Mouse (Mus musculus) gastrocnemius, postnatal 36 days (tissue): ENCODE data around the gene Serpina10. TPM values are rescaled to one million over a fixed set of nuclear protein-coding genes. Genes with fewer than 3 reads are reported as not detected.
"Not testable (repeated sequence)": the region's sequence is repeated elsewhere in the genome, so short reads cannot be mapped to it uniquely, and the experiment has no call there.

Experiments used
- DNase-seq, 2 experiments: peaks; one replicate each; pipeline ENCODE4 v3.0.0; 2022
- intact Hi-C: fragments of 180-260 bp; cut with DNase I; formaldehyde crosslinking; loops from one replicate; pipeline ENCODE4 v1.15.1; 2025
- long read RNA-seq, 2 experiments: library from polyadenylated mRNA; stranded (forward); transcript quantifications; one replicate each; pipeline ENCODE4 v2.0.0; 2021
- total RNA-seq, 2 experiments: library from RNA; stranded (reverse); gene quantifications; 2 replicates each; pipeline ENCODE4 v1.2.3; 2021

The Serpina10 gene
- not detected for total RNA-seq
- long read RNA-seq, experiment 1: 0 reads
- long read RNA-seq, experiment 2: 0 reads

DNA sequence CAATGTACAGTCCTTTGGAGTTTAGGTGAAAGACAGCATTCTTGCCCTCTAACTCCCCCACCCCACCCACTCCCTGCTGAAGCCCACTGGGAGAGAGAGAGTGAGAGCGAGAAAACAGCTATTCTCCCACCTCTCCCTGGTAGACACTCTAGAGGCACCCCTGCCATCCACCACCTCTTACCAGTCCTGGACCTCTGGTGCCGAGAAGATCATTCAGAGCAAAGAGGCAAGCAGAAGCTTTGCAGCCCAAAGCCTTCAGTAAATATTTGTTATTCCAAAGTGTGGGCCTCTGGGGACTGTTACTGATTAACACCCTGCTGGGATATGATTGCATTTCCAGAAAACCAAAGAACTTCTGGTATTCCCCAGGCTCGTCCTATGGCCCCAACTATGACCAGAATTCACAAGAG lies at the start of gene Serpina10:
Gene Serpina10, minus strand, starts transcription at position 242 of the 410 bp plus-strand sequence.
- intact Hi-C loops: loop anchor here (2.0 to 10.0 kb wide), 2 partner anchors 20 to 126 kb away; no protein-coding TSS in a partner anchor

DNA sequence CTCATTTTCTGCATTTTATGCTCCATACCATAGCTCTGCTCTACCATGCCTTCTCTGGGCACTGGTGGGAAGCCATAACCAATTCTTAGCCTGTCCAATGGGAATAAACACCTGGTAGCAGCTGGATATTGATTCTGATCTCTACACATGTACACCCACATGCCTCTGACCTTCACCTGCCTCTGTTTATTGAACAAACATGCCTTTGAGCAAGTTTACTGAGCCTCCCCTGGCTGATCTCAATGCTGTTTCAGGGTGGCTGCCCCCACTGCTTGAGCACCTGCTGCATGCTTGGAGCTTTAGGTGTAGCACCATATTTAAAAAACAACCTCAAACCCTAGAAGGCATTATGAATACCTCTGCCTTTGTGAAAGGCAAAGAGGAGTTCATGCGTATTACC lies 48.6 kb upstream of the Serpina10 start:
- DNase-seq, intact Hi-C loops: not testable (repeated sequence)

More for the DNA sequence above, at the start of gene Serpina10:
- no peak for DNase-seq

DNA sequence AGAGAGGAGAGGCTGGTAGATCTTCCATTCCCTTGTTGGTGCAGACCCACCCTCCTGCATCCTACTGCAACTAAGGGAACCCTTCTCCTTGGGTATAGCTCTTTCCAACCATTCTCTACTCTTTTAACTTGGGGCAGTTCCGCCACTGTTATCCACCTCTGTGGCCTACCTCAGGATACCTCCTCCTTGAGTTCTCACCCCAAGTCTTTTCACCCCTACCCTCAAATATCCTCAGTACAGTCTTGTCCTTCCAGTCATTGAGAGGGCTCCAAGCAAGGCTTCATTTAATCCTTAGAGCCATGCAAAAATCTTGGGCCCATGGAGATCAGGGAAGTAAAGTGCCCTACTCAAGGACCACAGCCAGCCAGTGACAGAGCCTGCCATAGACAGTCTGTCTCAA lies 44.8 kb upstream of the Serpina10 start, which contains the start of gene Serpina16:
Gene Serpina16, minus strand, starts transcription at position 101 of the 400 bp plus-strand sequence.
- DNase-seq: no peak
- intact Hi-C loops: no loop called here

DNA sequence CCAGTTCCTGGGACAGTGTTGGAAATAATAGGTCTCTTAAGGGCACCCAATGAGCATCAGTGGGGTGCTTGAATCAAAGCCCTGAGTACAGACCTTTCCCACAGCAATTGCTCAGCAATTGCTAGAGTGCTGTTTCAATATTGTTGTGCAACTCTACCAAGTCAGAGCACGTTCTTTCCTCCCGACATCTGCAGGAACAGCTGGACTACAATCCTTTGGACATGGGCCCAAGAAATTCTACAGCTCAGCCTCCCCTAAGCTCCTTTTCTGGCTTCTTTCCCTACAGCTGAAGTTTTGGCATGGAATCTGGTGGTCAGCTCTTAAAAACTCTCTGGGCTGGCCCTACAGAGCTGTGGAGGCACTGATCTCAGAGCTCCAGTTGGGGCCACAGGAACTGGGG lies 41.9 kb upstream of the Serpina10 start:
- intact Hi-C loops: no loop called here
- peak in 1 of 2 experiments; percentile 33 for DNase-seq

DNA sequence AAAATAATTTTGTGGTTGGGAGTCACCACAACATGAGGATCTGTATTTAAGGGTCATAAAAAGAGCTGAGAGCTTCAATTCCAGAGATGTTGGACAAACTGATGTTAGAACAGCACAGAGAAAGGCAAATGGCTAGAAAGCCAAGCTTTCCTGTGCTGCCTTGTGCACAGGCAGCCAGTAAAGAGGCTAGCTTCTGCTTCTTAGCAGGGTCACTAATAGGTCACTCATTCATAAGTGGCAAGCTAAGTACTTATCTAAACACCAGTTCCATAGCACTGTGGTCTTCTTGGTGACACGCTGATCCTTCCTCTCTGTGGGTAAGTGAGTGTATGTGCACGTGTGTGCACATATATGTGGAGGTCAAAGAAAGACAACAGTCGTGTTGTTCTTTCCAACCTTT lies 40.2 kb upstream of the Serpina10 start:
- intact Hi-C loops: no loop called here
- no peak for DNase-seq

DNA sequence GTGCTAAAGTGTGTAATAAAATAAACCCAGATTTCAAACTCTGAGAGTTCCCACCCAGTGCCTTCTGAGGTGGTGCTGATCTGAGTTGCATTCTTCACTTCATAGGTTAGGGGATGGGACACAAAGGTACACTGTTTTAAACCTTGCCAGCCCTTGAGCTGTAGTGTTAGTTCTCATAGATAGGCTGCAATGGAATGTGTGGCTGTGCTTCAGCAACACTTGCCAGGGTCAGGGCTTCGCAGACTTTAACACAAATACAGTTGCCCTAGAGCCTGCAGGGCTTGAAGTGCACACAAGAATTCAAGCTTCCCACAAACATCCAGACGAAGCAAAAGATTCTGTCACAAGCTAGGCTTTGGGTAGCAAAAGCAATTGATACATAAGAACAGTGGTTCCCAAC lies 39.7 kb upstream of the Serpina10 start:
- intact Hi-C loops: no loop called here
- DNase-seq: no peak

DNA sequence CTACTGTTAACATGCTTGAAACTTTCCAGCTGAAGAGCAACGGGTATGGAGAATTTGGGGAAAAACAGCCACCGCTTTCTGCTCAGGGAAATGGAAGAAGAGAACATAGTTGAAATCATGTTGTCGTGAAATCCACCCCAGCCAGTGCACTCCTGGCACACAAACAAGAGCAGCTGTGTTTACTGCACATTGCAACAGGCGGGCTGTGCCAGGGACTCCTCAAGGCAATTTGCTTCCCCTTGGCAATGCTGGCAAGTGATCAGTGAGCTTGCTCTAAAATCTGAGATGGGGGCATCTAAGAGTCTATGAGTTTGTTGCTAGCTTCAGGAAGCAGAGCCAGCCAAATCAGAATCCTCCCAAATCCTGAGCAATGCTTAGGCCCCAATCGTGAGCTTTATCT lies 39.1 kb upstream of the Serpina10 start:
- DNase-seq: no peak
- intact Hi-C loops: no loop called here

DNA sequence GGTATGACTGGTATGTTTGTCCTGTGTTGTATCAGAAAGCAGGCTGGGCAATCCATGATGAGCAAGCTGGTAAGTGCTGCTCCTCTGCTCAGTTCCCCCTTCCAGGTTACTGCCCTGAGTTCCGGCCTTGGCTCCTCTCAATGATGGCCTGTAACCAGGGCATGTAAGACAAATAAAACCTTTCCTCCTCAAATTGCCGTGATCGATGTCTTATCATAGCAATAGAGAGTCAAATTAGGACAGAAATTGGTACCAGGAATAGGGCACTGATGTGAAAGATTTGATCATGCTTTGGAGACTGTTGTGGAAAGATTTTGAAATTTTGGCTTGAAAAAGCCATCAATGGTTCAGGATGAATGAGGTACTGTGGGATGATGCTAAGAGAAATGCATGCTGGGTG lies 34.0 kb upstream of the Serpina10 start:
- intact Hi-C loops: no loop called here
- no peak for DNase-seq

DNA sequence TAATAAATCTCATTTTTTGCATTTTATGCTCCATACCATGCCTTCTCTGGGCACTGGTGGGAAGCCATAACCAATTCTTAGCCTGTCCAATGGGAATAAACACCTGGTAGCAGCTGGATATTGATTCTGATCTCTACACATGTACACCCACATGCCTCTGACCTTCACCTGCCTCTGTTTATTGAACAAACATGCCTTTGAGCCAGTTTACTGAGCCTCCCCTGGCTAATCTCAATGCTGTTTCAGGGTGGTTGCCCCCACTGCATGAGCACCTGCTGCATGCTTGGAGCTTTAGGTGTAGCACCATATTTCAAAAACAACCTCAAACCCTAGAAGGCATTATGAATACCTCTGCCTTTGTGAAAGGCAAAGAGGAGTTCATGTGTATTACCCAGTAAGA lies 30.8 kb upstream of the Serpina10 start:
- DNase-seq, intact Hi-C loops: not testable (repeated sequence)

DNA sequence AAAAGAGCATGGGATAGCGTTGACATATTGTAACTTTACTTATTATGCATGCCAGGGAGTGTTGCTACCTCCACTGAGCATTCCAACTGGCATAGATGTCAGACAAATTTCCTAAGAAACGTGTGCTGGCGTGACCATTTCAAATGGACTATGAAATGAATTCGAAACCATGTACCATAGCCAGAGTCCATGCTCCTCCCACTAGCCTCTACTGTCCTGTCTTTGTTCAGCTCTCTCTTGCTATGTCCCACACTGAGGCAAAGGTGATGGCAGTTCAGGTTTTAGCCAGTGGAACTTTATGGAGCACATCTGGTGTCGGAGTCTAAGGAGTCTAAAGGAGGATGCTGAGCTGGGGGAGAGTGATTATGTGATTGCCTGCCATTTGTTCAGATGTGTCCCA lies 28.8 kb upstream of the Serpina10 start:
- no peak for DNase-seq

DNA sequence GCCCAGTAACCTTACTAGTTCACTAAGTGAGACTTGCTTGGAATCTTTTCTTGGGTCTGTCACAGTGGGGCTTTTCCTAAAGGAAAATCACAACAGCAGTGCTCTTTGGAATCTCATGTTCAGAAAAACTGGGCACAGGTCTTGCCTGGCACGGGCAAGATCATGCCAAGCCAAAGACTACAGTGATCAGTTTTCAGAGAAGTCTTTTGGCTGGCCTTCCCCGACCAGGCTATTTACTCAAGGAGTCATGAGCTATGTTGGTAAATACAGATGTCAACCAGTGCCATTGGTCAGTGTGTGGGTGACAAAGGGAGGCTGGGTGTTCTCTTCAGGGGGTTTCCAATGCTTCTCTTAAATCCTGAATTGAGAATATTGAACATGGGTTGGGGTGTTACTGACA lies 27.9 kb upstream of the Serpina10 start:
- DNase-seq: no peak
- intact Hi-C loops: no loop called here

More for the DNA sequence above, 28.8 kb upstream of the Serpina10 start:
- intact Hi-C loops: no loop called here

DNA sequence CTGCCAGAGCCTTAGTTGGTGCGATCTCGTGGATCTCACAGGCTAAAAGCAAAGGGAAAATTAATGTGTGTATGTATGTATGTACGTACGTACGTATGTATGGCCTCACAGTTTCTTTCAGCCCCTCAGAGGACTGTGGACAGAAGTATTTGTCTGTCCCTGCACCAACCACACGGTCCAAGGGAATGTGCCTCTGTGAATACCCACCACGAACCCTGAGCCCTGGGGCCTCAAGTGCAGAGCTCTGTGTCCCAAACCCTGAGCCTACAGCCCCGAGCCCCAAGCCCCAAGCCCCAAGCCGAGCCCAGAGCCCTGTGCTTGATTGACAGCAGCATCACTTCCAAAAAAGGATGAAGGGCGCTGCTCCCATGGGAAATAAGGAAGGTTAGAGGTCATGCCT lies 26.7 kb upstream of the Serpina10 start:
- no peak for DNase-seq
- intact Hi-C loops: no loop called here

DNA sequence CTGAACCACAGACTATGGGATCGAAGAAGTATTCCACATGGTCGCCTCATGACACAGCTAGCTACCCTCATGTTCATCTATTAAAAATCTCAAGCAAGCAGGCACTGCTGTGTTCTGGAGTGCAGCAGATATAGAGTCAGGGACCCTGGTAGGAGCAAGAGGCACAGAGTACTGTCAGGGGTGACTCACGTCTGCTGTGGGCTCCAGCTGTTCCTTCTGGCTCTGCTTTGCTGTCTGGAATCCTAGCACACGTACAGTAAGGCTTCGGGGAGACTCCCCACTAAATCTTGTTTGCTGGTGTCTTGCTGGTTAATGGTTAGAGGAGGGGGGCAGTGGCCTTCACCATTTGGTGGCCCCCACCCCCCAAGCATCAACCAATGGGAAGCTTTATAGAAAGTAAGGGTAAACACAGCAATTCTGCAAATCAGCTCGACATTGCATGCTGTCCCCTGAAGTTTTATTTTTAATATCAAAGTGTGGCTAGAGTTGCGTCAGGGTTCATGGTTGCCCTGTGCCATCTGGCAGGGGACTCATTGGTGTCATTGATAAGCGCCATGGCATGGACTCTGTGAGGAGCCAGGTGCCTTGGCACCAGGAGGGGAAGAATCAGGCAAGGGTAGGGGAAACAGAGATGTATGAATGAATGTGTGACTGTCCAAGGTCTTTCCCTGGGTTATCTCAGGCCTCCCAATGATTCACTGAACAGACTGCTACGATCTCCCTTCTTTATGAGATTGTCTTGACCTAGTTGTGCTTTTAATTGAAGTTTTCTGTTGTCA lies 25.8 kb upstream of the Serpina10 start, which contains the start of gene Serpina6:
Gene Serpina6, minus strand, starts transcription at position 365 of the 779 bp plus-strand sequence.
- no peak for DNase-seq

DNA sequence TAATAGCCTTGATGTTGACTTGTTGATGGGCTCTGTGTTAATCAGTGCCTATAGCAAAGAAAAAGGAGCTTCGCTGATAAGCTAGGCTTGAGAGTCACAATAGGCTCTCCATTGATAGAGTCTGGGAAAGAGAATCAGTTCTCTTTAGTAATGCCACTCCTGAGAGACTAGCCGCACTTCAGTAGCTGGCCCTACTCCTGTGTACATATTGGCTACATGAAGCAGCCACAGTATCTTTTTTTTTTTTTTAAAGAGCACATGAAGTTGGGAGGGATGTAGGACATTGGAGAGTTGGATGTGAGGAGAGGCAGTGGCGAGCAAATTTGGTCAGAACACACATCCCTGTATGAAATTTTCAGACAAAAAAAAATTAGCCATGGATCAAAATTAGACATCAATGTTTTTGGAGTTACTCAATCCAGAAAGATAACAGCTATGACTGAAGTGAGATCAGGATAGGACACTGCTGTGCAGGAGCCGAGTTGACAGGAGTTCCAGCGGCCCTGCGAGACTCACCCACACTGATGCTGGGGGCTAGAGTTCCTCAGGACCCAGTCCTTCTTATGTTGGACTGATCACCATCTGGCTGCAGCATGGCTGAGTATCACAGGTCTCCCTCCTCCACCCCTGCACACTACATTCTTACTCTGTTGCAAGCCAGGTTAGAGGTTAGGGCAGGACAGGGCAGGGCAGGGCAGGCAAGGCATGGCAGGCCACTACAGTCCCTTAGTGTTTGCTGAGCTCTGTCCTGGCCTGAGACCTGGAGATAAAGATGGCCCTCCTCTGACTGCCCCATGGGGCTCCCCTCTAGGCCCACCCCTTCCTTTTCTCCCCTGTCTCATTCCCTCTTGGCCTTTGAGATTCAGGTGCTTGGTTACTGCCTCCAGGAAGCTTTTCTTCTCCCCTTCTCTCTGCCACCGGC lies 24.1 kb upstream of the Serpina10 start:
- no peak for DNase-seq
- intact Hi-C loops: no loop called here

More for the DNA sequence above, 25.8 kb upstream of the Serpina10 start, which contains the start of gene Serpina6:
- intact Hi-C loops: no loop called here

DNA sequence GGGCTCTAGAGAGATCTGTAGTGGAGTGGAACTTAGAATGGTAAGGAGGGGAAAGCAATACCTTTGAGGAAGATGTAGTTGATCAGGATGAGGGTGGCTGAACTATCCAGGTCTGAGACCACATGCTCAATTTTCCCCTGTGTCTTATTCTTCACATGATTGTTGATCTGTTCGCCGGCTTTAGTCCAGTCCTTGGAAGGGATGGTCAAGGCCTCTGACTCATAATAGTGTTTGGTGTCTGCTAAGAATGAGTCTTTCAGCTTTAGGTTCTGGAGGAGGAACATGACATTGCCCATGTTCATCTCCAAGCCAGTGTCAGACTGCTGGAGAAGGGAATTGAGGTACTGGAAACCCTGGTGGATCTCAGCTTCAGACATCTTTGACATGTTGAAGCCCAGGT lies 22.6 kb upstream of the Serpina10 start:
- DNase-seq: no peak
- intact Hi-C loops: no loop called here

DNA sequence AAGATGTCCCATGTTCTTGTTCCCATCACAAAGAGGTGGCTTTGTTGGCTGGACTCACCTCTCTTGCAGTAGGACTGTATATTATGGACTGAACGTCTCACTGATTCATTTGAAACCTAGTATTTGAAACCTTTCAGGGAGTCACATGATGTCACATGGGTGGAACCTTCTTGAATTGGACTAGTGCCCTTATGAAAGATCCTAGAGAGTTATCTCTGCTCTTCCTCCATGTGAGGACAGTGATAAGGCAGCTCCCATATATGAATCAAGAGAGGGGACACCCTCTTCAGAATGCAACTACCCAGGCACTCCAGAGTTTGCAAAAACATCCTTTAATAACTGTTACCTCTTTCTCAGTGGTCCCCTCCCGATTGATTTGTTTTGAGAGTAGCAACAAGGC lies 15.1 kb upstream of the Serpina10 start:
- no peak for DNase-seq
- intact Hi-C loops: loop anchor here (10.0 kb wide), 1 partner anchor 222 kb away; the partner anchor contains the start of gene Ddx24

DNA sequence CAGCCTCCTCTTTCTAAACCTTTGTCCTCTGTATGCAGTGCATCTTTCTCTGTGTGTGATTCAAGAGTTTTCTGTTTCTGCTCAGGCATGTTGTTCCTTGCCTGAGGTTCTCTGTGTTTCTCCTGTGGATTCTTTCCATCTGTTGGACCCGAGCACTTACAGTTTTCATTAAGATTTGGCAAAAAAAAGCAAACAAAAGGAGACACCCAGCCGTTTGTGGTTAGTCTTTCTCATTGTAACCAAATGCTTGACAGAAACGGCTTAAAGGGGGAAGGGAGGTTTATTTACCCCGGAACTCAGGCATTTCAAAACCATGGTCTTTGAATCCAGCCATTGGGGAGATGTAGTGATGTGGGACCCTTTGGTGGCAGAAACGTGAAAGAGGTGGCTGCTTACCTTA lies 13.4 kb upstream of the Serpina10 start:
- no peak for DNase-seq
- intact Hi-C loops: loop anchor here (10.0 kb wide), 1 partner anchor 220 kb away; the partner anchor contains the start of gene Ddx24

DNA sequence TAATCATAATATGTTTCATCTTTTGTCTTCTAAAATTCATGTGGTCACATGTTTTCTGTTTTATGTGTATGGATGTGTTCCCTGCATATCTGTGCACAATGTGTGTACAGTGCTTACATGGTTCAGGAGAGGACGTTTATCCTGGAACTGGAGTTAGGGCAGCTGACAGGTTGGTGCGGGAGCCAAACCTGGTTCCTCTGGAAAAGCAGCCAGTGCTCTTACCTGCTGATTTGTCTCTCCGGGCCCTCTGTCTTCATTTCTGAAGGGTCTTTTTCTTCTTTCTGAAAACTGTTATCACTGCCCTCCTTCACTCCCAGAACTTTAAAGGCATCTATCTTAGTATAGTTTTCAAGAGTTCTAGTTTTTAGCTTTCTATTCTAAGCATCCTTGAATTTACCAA lies 12.6 kb upstream of the Serpina10 start:
- DNase-seq: no peak
- intact Hi-C loops: loop anchor here (2.0 to 10.0 kb wide), 2 partner anchors 99 to 219 kb away; partner anchors contain the start of gene Ddx24

DNA sequence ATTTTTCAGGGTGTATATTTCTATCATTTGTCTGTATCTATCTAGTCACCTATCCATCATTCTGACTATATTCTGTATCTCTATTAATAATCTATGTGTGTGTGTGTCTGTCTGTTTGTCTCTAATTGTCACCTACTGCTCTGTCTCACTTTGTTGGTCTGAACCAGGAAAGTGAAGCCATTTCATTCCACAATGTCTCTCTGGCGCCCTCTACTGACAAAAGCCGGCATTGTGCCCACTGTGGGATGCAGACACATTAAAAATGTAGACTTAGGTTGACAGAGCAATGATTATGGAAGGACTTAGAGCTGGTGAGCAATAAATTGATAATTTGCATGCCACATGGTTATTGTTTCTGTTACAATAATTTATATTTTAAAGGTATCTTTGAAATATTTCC lies 12.1 kb upstream of the Serpina10 start:
- intact Hi-C loops: loop anchor here (2.0 to 10.0 kb wide), 2 partner anchors 99 to 219 kb away; partner anchors contain the start of gene Ddx24
- DNase-seq: peak; percentile 58 to 64

DNA sequence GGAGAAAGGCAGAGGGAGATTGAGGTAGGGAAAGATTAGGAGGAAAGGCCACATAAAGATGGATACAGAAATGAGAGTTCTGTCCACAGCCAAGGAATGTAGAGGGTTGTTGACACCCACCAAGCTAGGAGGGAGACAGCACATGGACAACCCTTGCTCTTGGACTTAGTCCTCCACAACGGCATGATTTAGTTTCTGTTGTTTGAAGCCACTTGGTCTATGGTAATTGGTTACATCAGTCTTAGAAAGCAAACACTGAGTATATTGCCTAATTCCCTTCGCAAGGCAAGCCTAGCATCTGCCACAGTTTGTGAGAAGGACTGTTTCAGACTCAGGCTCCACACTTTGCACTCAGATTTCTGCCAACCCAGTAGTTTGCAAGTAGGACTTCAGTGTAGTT lies 4.6 kb upstream of the Serpina10 start:
- intact Hi-C loops: loop anchor here (10.0 kb wide), 1 partner anchor 131 kb away; no protein-coding TSS in a partner anchor
- no peak for DNase-seq

DNA sequence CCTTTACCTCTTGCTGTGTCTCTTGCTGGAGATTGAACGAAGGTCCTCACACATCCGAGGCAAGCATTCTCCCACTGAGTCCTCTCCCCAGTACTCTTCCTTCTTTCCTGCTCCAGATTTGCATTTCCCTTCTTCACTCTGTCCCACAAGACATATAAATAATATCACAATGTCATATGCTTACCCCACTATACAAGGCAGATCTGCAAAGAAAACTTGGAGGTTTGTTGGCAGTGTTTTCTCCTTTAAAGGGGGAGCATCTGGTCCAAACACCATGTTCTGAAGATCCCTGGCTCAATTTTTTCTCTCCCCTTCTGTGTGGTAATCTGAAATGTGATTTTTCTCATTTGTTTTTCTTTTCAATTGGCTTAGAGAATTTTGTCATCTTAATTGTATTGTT lies 3.2 kb upstream of the Serpina10 start:
- DNase-seq: no peak
- intact Hi-C loops: loop anchor here (10.0 kb wide), 1 partner anchor 130 kb away; no protein-coding TSS in a partner anchor
